Mouse (Mus musculus) brain, adult 2 months (tissue): ENCODE data around the gene Mdm4.

Experiments used
- DNase-seq: peaks from one replicate; pipeline ENCODE4 v3.0.0; 2011; ENCODE audit warnings: low read depth, low spot score

The Mdm4 gene

DNA sequence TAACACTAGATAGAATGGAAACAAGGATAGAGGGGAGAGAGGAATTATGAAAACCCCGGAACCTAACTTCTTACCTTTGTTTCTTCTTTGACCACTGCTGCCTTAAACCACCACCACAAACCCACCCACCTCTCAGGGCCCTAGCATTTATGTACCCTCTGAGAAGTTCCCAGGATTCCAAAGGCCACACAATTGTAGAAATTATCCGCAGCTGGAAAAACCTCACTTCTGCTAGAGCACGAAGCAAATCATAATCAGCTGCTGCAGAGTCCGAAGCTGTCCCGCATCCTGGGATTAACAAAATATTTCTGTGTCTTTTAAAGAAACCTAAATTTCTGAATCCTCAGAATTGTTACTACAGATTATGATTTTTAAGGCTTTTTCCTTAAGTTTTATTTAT, at the start of gene Mdm4:
TSS of gene Mdm4 (minus strand) at position 101 of the 400 bp plus-strand sequence.
- no peak for DNase-seq

DNA sequence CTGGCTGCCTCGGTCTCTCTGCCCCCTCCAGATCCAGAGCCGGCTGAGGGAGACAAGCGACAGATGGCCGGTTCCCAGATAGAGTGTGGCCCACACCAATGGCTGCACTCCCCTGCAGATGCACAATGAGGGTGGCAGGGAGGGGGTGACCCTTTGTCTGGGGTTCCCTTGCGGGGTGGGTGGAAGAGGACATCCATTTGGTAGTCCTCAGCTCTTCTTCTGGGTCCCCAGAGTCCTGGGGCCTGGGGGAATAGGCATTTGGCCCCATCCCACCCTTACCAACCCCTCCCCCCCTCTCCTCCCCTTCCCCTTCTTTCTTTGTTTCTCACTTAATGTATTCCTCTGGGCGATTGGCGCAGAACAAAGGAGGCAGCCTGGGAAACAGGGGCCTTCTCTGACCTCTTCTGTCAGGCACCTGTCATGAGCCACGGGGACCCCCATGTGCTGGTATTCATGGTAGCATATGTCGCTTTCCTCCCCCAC, 49.8 kb upstream of the Mdm4 start:
- DNase-seq, result no peak

DNA sequence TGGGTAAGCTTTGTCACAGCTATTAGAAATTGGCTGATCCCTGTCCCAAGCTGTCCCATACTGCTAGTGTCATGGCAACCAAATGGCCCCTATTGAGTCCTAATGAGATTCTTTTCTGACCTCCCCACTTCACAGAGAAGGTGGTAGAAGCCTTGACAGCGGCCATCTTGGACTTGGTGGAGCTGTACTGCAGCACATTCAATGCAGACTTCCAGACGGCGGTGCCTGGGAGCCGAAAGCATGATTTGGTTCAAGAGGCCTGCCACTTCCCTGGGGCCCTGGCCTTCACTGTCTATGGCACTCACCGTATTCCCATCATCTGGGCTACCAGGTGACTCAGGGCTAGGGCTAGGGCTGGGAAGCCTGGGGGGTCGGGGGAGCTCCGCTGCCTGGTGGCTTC, 49.1 kb upstream of the Mdm4 start:
- DNase-seq, result no peak

DNA sequence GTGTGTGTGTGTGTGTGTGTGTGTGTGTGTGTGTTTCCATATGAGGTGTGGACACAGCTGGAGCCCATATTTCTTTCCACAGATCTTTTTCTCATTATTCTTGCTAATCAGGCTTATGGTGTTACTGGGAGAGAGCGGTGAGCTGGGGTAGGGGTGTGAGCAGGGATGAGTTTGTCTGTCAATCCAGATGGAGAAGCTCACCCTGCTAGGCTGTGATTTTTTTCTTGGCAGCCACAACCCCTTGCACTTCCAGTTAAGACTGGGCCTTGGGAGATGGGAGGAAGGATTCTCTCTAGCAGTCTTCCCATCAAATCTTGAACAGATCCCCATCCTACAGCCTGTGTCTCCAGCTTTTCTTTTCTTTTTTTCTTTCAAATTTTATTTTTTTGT, 48.0 kb upstream of the Mdm4 start:
- DNase-seq, result no peak

DNA sequence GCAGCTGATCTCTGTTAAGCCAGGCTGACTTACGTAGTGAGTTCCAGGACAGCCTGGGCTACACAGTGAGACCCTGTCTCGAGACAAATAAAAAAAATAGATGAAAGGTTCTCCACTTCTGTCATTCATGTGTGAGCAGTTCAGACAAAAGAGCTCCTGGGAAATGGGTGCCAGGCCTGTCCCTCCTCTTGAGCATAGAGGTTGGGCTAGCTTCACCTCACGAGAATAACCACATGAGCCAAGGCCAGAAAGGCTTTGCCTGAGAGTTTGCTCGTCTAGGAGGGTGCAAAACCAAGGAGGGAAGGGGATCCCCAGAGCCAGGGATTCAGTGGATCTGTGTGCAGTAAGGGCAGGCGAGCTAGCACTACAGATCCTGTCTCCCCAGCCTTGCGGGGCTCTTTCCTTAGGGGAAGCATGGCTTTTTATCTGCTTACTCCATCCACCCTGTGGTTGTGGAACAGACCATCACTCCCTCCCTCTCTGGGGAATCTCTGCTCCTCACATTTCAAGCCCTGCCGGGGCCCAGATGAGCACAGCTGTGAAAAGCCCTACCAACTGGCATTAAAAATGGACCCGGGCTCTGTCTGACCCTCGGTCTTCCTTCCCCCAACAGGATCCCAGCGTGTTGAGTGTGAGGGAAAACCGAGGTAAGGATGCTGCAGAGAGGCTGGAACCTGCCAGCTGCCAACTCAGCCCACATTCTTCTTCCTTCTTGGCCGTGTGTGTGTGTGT, 47.4 kb upstream of the Mdm4 start:
- peak; percentile 34 for DNase-seq

DNA sequence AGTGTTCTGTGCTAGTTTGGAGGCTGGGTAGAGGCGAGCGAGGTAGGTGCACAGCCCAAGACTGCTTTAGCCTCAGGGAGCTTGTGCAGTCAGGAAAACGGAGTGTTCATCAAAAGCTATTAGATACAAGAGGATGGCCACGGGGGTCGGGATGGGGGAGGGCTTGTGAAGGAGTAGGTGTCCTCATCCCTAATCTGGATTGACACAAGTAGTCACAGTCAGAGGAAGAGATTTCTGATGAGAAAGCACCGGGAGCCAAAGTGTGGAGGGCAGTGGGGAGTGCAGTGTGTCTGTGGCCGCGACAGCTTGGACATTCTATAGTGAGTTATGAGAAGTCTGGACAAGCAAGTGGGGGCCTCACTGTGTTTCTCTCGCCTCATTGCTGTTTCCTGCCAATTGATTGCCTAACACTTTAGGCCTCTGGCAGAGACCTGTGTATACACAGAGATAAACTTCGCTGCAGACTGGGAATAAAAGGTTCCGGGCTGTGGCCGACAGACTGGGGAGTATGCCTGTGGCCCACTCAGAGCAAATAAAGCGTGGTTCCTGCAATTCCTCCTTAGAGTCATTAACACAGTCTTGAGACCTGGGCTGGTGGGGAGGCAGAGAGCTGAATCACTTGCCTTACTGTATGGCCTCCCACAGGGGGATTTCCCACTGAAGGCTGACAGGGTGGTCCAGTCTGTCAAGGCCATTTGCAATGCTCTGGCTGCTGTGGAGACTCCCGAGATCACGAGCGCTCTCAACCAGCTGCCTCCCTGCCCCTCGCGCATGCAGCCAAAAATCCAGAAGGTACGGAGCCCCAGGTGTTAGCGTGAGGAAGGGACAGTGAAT, 46.5 kb upstream of the Mdm4 start:
- no peak for DNase-seq

DNA sequence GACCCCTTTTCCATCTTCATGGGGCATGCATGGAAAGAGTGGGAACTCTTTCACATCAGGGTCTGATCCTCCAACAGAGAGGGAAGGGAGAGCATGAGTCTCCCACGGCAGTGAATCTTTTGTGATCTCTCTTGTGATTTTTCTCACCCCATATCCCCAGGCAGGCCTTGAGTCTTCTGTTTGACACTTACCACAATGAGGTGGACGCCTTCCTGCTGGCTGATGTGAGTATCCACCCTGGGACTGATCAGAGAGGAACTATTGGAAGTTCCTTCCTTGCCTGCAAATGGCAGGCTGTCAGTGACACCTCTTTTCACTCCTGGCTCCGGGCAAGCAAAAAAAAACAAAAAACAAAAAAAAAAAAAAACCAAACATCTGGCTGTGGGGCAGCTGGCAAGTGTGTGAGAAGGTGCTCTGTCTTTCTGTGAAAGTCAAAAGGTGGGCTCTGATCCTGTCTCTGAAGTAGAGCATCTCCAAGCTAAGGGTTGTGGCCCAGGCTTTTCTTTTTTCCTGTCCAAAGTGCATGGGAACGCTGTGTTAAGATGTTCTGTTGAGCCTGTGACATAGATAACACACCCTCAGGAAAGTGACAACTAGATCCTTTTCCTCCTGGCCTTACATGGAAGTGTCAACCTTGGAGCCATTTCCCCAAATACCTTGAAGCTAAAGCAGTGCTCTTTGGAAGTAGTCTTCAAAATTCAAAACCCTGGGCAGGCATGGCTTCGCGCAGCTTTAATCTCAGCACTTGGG, 45.5 kb upstream of the Mdm4 start:
- DNase-seq, result no peak

DNA sequence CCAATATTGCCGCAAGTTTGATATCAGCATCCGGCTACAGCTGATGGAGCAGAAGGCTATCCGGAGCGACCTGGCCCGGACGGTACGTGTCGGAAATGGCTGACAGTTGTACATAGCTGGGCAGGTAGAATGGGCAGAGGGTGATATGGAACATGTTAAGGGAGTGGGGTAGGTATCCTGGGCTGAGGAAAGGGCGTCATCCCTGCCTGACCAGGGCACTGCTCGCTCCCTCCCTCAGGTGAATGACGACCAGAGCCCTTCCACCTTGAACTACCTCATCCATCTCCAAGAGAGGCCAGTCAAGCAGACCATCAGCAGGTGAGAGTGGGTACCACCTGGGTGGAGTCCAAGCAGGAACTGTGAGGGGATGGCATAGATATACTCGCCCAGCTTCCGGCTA, 44.2 kb upstream of the Mdm4 start:
- no peak for DNase-seq

DNA sequence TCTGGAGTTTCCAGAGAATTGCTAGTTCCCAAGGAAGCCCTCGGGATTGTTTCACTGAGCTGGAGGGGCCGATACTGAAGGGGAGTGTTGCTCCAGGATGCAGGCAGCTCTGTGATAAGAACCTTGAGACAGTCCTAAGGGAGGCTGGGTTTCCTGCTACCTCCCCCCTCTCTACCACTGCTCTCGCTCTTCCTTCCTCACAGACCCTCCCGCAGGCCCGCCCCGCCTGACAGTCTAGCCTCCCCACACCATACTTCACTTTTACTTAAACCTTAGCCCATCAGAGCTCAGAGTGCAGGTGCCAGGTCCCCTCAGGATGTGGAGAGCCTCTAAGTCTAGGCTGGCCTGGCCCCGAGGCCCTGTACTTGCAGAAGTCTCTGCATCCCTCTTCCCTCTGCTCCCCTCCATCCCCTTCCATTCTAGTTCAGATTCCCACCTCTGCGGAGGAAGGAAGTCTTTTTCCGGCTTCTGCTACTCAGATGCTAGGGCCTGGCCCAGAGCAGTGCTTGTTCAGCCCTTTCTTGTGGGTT, 43.0 kb upstream of the Mdm4 start:
- DNase-seq, result no peak

DNA sequence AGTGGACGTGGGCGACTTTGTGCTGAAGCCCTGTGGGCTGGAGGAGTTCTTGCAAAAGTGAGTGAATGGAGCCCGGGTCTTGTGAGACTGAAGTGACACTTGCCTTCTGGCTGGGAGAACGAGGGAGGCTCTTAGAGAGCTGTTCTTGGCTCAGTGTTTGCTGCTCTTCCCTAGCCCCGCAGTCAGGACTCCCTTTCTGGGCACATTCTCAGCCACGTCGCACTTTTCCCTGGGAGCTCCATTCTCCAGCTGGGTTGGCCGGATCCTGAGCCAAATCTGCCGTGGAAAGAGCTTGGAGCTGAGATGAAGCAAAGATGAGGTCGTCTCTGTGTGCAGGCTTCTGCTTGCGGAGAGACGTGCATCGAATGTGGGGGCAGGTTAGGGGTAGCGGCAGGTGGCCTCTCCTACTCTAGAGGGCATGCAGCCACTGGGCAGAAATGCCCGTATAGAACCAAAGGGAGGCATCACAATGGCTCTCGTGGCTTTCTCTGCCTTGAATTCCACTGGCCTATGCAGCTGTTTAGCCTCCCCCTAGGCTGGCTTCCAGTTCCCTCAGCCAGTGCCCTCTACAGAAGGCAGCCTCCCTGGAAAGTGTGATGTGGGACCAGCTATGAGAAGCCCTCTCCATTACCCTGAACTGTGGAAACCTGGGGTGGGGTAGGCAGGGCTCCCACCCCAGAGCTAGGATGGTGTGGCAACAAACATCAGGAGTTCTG, 41.5 kb upstream of the Mdm4 start:
- DNase-seq, result peak; percentile 88

DNA sequence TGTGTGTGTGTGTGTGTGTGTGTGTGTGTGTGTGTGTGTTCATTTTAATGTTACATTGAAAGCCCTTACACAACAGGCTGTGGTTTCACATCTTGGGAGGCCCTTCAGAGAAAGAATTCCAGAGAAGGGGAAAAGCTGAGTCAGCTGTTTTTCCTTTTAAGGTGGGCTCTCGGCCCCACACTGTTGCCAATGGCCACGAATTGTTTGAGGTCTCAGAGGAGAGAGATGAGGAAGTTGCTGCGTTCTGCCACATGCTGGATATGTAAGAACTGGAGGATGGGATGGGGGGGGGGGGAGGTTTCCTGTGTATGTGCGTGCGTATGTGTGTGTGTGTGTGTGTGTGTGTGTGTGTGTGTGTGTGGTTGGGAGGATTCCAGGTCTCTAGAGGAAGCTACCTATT, 39.8 kb upstream of the Mdm4 start:
- no peak for DNase-seq

DNA sequence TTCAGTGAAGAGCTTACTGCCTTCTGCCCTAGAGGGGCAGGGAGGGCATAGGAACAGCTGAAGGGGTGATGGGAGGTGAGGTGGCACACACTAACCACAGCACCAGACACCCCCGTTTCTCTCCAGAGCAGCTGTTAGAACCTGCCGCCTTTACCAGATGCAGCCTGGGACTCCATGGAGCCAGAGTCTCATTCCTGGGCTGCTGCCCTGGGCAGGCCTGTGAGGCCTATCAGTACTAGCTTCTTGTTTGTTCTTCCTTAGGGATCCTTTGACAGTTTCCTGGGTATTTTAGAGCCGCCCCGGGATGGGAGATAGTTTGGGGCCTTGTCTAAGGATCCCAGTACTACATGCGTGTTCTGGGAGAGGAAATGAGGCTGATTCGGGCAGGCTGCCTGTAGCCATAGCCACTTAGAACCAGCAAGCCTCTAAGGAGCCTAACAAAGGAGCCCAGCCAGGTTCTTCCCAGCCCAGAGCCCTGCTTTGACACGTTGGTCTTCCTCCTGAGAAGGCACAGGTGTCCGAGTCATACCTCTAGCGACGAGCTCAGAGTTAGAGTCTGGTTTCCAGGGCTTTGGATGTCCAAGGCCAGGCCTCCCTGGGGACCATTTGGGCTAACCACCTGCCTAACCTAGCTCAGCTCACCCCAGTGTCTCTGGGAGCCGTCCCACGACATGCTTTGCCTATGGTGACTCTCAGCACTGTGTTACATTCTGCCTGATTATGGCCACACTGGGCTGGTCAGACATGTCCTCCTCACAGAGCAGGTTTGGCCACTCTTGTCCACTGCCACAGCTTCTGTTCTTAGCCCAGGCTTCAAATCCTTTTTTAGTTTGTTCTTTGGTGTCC, 39.1 kb upstream of the Mdm4 start:
- no peak for DNase-seq

DNA sequence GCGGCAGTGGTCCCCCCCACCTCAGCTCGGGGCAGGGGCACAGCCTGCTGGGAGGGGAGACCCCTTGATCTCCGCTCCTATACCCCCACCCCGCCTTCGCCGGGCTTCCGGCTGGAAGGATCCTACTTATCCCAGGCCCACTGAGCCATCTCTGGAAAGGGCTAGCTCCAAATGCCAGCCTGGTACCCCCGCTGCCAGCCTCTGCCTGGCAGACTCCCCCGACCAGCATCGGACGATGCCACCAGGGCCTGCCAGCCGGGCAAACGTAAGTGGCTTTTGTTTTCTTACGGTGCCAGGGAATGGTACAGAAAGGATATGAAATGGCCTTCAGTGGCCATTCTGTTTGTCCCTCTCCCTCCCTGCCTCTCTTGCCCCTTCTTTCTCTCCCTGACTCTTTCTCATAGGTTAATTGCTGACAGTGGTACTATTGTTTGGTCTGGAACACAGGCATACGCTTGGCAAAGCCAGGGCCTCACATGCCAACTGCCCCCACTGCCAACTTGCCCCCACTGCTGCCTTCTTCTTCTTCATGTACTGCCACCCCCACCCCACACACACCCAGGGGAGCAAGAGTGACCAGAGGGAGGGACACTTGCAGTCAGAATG, 38.4 kb upstream of the Mdm4 start:
- DNase-seq, result peak; percentile 92

DNA sequence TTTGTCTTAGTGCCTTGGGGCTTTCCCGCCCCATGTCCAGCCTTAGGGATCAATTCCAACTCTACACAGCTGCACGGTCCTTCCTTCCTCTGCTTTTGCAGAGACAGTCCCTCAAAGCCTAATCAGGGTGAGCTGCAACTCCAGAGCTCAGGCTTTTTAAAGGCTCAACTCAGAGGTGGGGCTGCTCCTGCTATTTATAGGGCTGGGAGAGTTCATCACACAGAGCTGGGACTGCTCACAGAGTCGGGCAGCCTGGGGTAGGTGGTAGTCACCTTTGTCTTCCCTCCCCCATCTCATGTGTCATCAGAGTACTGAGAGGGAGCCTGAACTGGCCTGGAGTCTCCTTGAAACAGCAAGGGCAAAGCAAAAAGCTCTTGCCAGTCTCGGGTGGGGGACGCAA, 37.9 kb upstream of the Mdm4 start:
- peak; percentile 82 for DNase-seq

DNA sequence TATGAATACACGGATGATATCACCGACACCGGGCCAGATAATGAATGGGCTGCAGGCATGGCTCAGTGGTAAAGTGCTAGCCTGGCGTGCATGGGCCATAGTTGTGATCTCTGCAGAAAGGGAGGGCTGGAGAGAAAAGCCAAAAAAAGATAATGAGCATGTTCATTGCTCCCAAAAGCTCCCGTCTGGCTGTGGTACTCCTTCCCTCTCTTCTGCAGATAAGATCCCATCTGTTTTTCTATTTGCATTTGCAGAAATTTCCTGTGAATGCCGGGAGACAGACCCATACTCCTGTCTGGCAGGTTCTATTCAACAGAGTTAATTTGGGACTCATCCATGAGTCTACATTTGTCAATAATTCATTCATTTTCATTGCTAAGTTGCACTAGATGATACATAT, 32.8 kb upstream of the Mdm4 start:
- peak; percentile 54 for DNase-seq

DNA sequence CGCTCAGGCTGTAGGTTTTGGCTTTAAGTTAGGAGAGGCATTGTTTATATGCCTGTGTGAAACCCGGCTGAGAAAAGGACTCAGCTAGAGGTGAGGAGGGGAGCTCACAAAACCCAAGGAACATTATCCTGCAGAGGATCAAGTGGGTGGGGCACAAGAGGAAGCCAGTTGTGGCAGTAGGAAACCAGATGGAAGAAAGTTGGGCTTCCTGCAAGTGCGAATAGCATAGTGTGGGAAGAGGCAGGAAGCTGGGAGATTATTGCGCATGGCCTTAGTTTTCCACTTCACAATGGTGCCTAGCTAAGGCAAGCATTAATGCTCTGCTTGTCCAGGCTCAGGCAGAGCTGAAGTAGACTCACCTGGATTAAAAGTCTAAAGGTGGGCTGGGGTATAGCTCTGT, 30.3 kb upstream of the Mdm4 start:
- DNase-seq, result peak; percentile 55

DNA sequence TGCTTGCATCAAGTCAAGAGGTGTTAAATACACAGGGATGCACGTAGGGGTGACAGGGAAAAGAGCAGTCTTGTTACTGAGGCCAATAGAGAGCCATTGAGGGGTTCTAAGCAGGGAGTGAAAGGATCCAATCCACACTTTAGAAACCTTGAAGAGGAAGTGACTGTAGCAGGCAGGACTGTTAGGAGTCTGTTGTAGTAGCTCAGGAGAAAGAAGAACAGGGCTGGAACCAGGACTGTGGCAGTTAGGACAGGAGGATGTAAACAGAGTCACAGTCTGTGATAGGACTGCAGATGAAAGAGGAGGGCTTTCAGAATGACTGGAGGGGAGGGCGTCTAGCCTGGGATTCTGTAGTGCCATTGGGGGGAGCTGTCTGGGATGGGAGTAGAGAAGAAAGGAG, 29.2 kb upstream of the Mdm4 start:
- no peak for DNase-seq

DNA sequence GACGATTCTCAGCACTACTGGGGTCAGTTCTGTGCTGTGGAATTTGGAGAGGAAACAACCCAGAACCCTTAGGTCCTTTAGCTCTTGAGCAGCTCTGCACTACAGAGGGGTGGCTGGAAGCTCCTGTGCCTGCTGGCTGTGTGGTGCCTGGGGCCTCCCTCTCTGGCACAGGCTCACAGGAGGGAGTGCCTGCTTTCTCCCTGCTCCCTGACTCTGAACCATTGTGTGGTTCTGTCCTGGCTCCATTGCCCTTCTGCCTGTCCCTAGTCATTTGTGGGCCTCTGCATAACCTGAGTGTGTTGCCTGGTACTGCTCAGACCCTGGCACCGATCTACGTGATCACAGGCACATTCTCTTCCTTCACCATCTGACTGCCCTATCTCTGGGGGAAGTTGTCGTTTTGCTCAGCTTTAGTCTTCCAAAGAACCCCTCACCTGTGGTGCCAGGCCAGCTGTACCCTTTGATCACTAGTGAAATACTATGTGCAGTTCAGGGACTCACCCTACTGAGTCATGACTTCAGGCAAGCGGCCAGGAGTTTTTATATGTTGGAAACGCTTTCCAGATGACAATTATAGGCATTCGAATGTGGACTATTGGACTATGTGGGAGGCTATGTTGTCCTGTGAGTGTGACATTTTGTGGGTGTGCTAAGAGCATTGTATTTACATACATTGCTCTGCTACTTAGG, 27.1 kb upstream of the Mdm4 start:
- peak; percentile 69 for DNase-seq

DNA sequence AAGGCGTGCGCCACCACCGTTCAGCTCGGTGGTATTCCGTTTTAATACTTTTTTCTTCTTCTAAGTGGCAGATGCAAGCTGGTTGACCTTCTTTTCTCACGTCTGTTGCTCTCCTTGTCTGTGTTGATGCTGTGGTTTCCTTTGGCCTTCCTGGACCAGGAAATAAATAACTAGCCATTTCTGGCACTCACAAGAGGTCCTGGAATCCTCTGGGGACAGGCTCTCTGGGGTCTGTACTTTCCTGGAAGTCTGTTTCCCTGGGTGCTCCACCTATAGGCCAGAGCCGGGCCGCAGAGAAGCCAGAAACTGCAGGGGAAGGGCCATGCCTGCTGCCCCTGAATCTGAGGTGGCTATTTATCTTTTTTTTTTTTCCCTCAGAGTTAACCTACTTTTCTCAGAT, 24.0 kb upstream of the Mdm4 start:
- DNase-seq, result no peak
